9 mouse cellular contexts compared by ENCODE assay signal in the genomic region with DNA sequence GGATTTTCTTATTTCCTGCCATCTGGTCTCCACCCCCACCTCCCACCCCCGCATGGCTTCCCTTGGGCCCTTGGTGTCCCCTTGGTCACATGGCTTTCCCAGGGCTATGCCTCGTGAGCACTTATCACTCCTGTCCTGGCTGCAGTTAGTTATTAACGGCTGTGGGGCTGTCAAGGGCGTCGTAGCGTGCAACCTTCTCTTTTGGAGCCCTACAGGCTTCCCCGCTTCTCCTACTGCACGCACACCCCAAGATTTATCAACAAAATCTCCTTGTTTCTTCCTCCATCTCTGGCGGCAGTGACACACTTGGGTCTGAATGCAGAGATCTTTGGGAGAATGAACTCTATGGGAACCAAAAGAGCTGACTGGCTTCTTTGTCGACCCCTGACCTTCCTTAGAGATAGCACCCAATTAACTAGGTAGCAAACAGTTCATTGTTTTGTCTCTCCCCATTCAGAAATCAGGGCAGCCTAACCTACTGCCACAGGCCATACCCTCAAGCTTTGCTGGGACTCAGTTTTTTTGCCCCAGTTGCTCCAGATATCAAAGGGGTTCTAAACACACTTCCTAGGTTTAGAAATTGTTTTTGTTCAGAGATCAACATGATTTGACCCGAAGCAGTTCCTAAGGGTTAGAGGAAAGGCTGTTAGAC. TPM values are rescaled to one million over a fixed set of nuclear protein-coding genes. Genes with fewer than 3 reads are reported as not detected.
A peak's percentile ranks its signal among the peaks of the same experiment; 100 is the strongest.
DNase-seq lines count a peak whose midpoint lies in the region; ATAC-seq and TF ChIP-seq lines count a peak whose summit lies in the region.
"Had no signal": no experiment of that assay in that cellular context is flagged by ENCODE, and none has a peak within 500 bp of the region (broad histone marks: within the 10 kb centered on the region; RNA-seq: fewer than 3 reads in every experiment).

No protein-coding gene starts in this region.

- H3K27me3 ChIP-seq in midbrain, embryonic 10.5 days (ENCODE audit: low read depth, poor library complexity, severe bottlenecking) = no peaks in the 10 kb centered on the region
- no peaks in the 10 kb centered on the region for H3K27me3 ChIP-seq in midbrain, embryonic 13.5 days
- H3K27me3 ChIP-seq in heart, embryonic 13.5 days (replicated peaks) = no peaks in the 10 kb centered on the region
- no peaks in the 10 kb centered on the region for H3K27me3 ChIP-seq in kidney, postnatal 0 days (ENCODE audit: insufficient read depth, low read length)
- no peaks in the 10 kb centered on the region for H3K27me3 ChIP-seq in stomach, embryonic 14.5 days (ENCODE audit: control insufficient read depth, insufficient read depth, low read length)

- ATAC-seq in midbrain, embryonic 13.5 days = no peak
- peak; percentile 19; the same call in 1 of the 2 replicates for ATAC-seq in heart, embryonic 13.5 days (ENCODE audit: extremely low read depth, insufficient number of reproducible peaks, low FRiP score, low TSS enrichment)
- peak; percentile 87 for ATAC-seq in kidney, postnatal 0 days (replicated peaks; ENCODE audit: low FRiP score, low read depth)
- 0 out of 2 replicates have a peak, but pooled peaks have one; percentile 67 for ATAC-seq in stomach, embryonic 14.5 days (ENCODE audit: insufficient number of reproducible peaks, insufficient read depth, low FRiP score, low read depth)

- H3K4me2 ChIP-seq in midbrain, embryonic 13.5 days (replicated peaks) = no peak overlapping the region
- H3K4me2 ChIP-seq in heart, embryonic 13.5 days = peak overlapping the region; percentile 42
- H3K4me2 ChIP-seq in kidney, postnatal 0 days (ENCODE audit: low read length) = peak overlapping the region; percentile 17; the same call in 1 of the 2 replicates
- H3K4me2 ChIP-seq in stomach, embryonic 14.5 days (replicated peaks; ENCODE audit: low read depth, low read length) = no peak overlapping the region

- peaks cover 6% of the 10 kb centered on the region for H3K36me3 ChIP-seq in midbrain, embryonic 10.5 days
- no peaks in the 10 kb centered on the region for H3K36me3 ChIP-seq in midbrain, embryonic 13.5 days
- H3K36me3 ChIP-seq in heart, embryonic 13.5 days = peaks cover 12% of the 10 kb centered on the region
- H3K36me3 ChIP-seq in kidney, postnatal 0 days (ENCODE audit: insufficient read depth, low read length) = peaks cover 4% of the 10 kb centered on the region; the same call in 1 of the 2 replicates
- H3K36me3 ChIP-seq in stomach, embryonic 14.5 days (ENCODE audit: control insufficient read depth, insufficient read depth, low read length) = no peaks in the 10 kb centered on the region; the same call in 1 of the 2 replicates

- peak overlapping the region; percentile 39; the same call in 1 of the 2 replicates for H3K27ac ChIP-seq in midbrain, embryonic 10.5 days (replicated peaks)
- H3K27ac ChIP-seq in midbrain, embryonic 13.5 days = no peak overlapping the region
- peak overlapping the region; percentile 88 for H3K27ac ChIP-seq in heart, embryonic 13.5 days (replicated peaks)
- peak overlapping the region; percentile 88 for H3K27ac ChIP-seq in kidney, postnatal 0 days
- peak overlapping the region; percentile 61 for H3K27ac ChIP-seq in stomach, embryonic 14.5 days (ENCODE audit: low read length)

- WGBS in midbrain, embryonic 10.5 days = 49% methylated on average over 11 of the region's 11 CpGs
- WGBS in midbrain, embryonic 13.5 days = 43% methylated on average over 11 of the region's 11 CpGs
- 10% methylated on average over 11 of the region's 11 CpGs for WGBS in heart, embryonic 13.5 days
- WGBS in kidney, postnatal 0 days = 11% methylated on average over 11 of the region's 11 CpGs
- whole genome bisulfite sequencing in stomach, embryonic 14.5 days = 16% methylated on average over 11 of the region's 11 CpGs

- no peak overlapping the region for H3K9ac ChIP-seq in midbrain, embryonic 13.5 days (replicated peaks)
- H3K9ac ChIP-seq in heart, embryonic 13.5 days = peak overlapping the region; percentile 68; the same call in 1 of the 2 replicates
- H3K9ac ChIP-seq in kidney, postnatal 0 days (ENCODE audit: low read depth, low read length) = no peak overlapping the region
- no peak overlapping the region for H3K9ac ChIP-seq in stomach, embryonic 14.5 days (replicated peaks; ENCODE audit: low read depth, low read length)

- H3K9me3 ChIP-seq in midbrain, embryonic 10.5 days (replicated peaks) = no peaks in the 10 kb centered on the region
- H3K9me3 ChIP-seq in midbrain, embryonic 13.5 days = no peaks in the 10 kb centered on the region
- H3K9me3 ChIP-seq in heart, embryonic 13.5 days = no peaks in the 10 kb centered on the region
- H3K9me3 ChIP-seq in kidney, postnatal 0 days (replicated peaks; ENCODE audit: low read length) = no peaks in the 10 kb centered on the region
- no peaks in the 10 kb centered on the region for H3K9me3 ChIP-seq in stomach, embryonic 14.5 days (ENCODE audit: control insufficient read depth, low read depth, low read length)

- H3K4me1 ChIP-seq in midbrain, embryonic 10.5 days = peaks cover 42% of the 10 kb centered on the region
- peaks cover 34% of the 10 kb centered on the region for H3K4me1 ChIP-seq in midbrain, embryonic 13.5 days (replicated peaks)
- H3K4me1 ChIP-seq in heart, embryonic 13.5 days = peaks cover 70% of the 10 kb centered on the region
- peaks cover 33% of the 10 kb centered on the region for H3K4me1 ChIP-seq in kidney, postnatal 0 days (replicated peaks; ENCODE audit: insufficient read depth, low read length)
- H3K4me1 ChIP-seq in stomach, embryonic 14.5 days (ENCODE audit: control insufficient read depth, insufficient read depth, low read length) = peaks cover 33% of the 10 kb centered on the region; the same call in 1 of the 2 replicates

- no peak overlapping the region for H3K4me3 ChIP-seq in midbrain, embryonic 10.5 days
- no peak overlapping the region for H3K4me3 ChIP-seq in midbrain, embryonic 13.5 days (replicated peaks)
- H3K4me3 ChIP-seq in heart, embryonic 13.5 days = no peak overlapping the region
- no peak overlapping the region for H3K4me3 ChIP-seq in kidney, postnatal 0 days (replicated peaks; ENCODE audit: low read depth, low read length)
- H3K4me3 ChIP-seq in stomach, embryonic 14.5 days (ENCODE audit: low read depth, low read length) = no peak overlapping the region

- TF ChIP-seq CTCF in kidney, postnatal 0 days (IDR thresholded peaks at IDR 0.05; ENCODE audit: low read depth) = no peak

- DNase-seq in midbrain, embryonic 10.5 days (ENCODE audit: low spot score) = no peak
- DNase-seq in kidney, postnatal 0 days (ENCODE audit: low spot score) = peak; percentile 66
- no peak for DNase-seq in left cerebral cortex, adult 9 months (ENCODE audit: low spot score in 2 of 2)
- DNase-seq in natural killer cell, adult 2 months (ENCODE audit: low spot score in 2 of 2) = no peak
- no peak for DNase-seq in frontal cortex, postnatal 14 days (ENCODE audit: low spot score in 2 of 2)
- DNase-seq: right cerebral cortex, postnatal 4 days had no signal

RNA-seq across cellular contexts. Expression of gene Gnpnat1, which starts 48.3 kb away (rescaled TPM):
- polyA plus RNA-seq in midbrain, embryonic 10.5 days (2016; fragmentation: Nextera tagmentation; extraction: Ambion mirVana) = 37.8 and 42.4 TPM in 2 replicates
- 29.2 and 30.6 TPM in 2 replicates for polyA plus RNA-seq in midbrain, embryonic 13.5 days (2015; fragmentation: Nextera tagmentation; extraction: Ambion mirVana)
- 28.6 and 30.0 TPM in 2 replicates for polyA plus RNA-seq in heart, embryonic 13.5 days (2015; fragmentation: Nextera tagmentation; extraction: Ambion mirVana)
- polyA plus RNA-seq in kidney, postnatal 0 days (2015; fragmentation: Nextera tagmentation; extraction: Ambion mirVana) = 79.0 and 83.3 TPM in 2 replicates
- 50.9 and 52.8 TPM in 2 replicates for polyA plus RNA-seq in stomach, embryonic 14.5 days (2014; fragmentation: Nextera tagmentation; extraction: Ambion mirVana)

Comparison
In these comparisons a context has a peak if more than half of its experiments do, and no peak if none do; other contexts are left out.
1. H3K4me2 ChIP-seq: peak in heart, embryonic 13.5 days (single experiment) and kidney, postnatal 0 days (single experiment); none in midbrain, embryonic 13.5 days (single experiment) and stomach, embryonic 14.5 days (single experiment).